In the genomic region with DNA sequence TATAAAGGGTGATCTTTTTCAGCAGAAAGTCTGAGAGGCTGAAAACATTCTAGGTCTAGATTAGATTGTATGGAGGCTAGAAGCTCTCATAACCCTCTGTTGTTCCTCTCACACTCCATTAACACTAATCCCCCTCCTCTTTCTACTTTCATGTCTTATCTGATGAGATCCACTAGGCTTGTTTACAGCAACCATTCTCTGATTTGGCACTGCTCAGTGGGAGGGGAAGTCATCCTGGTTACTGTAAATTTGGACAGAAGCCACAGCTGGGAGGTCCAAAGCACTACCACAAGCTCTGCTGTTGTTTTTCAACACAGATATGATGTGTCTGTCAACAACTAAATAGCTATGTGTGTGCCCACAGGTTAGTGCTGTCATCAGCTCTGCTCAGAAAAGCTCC, we compare ENCODE assay signal across 19 mouse cellular contexts. TPM values are rescaled to one million over a fixed set of nuclear protein-coding genes. Genes with fewer than 3 reads are reported as not detected.
"Had no signal": no experiment of that assay in that cellular context is flagged by ENCODE, and none has a peak within 500 bp of the region (broad histone marks: within the 10 kb centered on the region; RNA-seq: fewer than 3 reads in every experiment).

No protein-coding gene starts in this region.

- H3K9ac ChIP-seq: liver, embryonic 12.5 days; liver, embryonic 14.5 days; midbrain, embryonic 12.5 days; neural tube, embryonic 13.5 days; neural tube, embryonic 15.5 days had no signal

- H3K4me2 ChIP-seq: liver, embryonic 12.5 days; midbrain, embryonic 12.5 days; neural tube, embryonic 13.5 days; neural tube, embryonic 15.5 days had no signal

- DNase-seq: lung, adult 18-20 months; midbrain, embryonic 14.5 days; retina, postnatal 1 day; right cerebral cortex, adult 18-20 months; right cerebral cortex, postnatal 25 days; right cerebral cortex, postnatal 4 days; spleen, adult 18-20 months; thymus, adult 18-20 months; thymus, postnatal 14 days; thymus, postnatal 36 days had no signal

- H3K27me3 ChIP-seq: neural tube, embryonic 15.5 days had no signal

- H3K27ac ChIP-seq: liver, embryonic 12.5 days; liver, embryonic 14.5 days; midbrain, embryonic 10.5 days; midbrain, embryonic 12.5 days; neural tube, embryonic 13.5 days; neural tube, embryonic 15.5 days had no signal

- ATAC-seq: liver, embryonic 12.5 days; midbrain, embryonic 16.5 days had no signal

- H3K4me1 ChIP-seq: liver, embryonic 12.5 days had no signal

- H3K36me3 ChIP-seq: liver, embryonic 12.5 days; midbrain, embryonic 10.5 days; midbrain, embryonic 12.5 days; neural tube, embryonic 13.5 days; neural tube, embryonic 15.5 days had no signal

- H3K9me3 ChIP-seq: liver, embryonic 12.5 days; midbrain, embryonic 10.5 days; midbrain, embryonic 12.5 days; neural tube, embryonic 13.5 days; neural tube, embryonic 15.5 days had no signal

- H3K4me3 ChIP-seq: liver, embryonic 12.5 days; midbrain, embryonic 10.5 days; midbrain, embryonic 12.5 days; myocyte; neural tube, embryonic 13.5 days; neural tube, embryonic 15.5 days had no signal

RNA-seq across cellular contexts. Expression of gene Slc1a1, which starts 3.5 kb away (rescaled TPM):
- polyA plus RNA-seq: liver, adult 2 months; liver, embryonic 14.5 days; myocyte had no signal
